Mouse (Mus musculus): Measurements from ENCODE around the gene Bcl11b. TPM values are rescaled to one million over a fixed set of nuclear protein-coding genes. Genes with fewer than 3 reads are reported as not detected.

Bcl11b gene
- total and polyA plus RNA-seq, 3 experiments = not detected

DNA sequence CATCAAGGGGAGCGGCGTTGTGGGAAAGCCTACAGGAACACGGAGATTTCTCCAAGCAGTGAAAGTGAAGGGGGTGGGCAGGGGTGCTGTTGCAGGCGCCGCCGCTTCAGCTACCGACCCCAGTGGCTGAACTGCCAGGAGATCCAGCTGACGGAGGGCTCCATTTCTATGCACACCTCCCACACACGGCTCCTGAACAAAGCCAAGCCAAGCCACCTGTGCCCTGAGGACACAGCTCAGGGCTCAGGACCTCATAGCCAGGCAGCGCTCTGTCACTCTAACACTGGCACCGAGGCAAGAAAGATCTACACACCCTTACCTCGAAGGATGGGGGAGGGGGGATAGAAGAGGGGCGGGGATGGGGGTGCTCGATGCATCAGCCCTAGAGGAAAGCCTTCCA, 25.3 kb downstream of the Bcl11b start:
- H3K4me1 ChIP-seq (ENCODE audit: control insufficient read depth in 1 of 2, insufficient read depth in 2 of 2) = no peaks in the 10 kb centered on the region
- no peak for DNase-seq (ENCODE audit: extremely low read depth)
- no peak overlapping the region for H3K27ac ChIP-seq (ENCODE audit: insufficient read depth, low read depth)
- H3K27me3 ChIP-seq (replicated peaks) = no peaks in the 10 kb centered on the region
- H3K9me3 ChIP-seq (replicated peaks; ENCODE audit: low read length) = peaks cover 91% of the 10 kb centered on the region
- no peak overlapping the region for H3K9ac ChIP-seq (ENCODE audit: insufficient read depth, low read depth)
- no peaks in the 10 kb centered on the region for H3K79me2 ChIP-seq (replicated peaks; ENCODE audit: control insufficient read depth, extremely low read depth, insufficient read depth, poor library complexity, severe bottlenecking)
- TF ChIP-seq UBTF (IDR thresholded peaks at IDR 0.05; ENCODE audit: low read depth, low read length) (no peak), EP300 (IDR thresholded peaks at IDR 0.05; ENCODE audit: low read length) (no peak), CHD2 (IDR thresholded peaks at IDR 0.05; ENCODE audit: low read length) (no peak), BHLHE40 (IDR thresholded peaks at IDR 0.05; ENCODE audit: low read depth, low read length) (no peak), NRF1 (IDR thresholded peaks at IDR 0.05; ENCODE audit: low read depth, low read length) (no peak), JUN (IDR thresholded peaks at IDR 0.05; ENCODE audit: insufficient read depth, low read depth, low read length) (no peak), MXI1 (IDR thresholded peaks at IDR 0.05; ENCODE audit: low read depth, low read length) (no peak), ELF1 (IDR thresholded peaks at IDR 0.05; ENCODE audit: low read depth, low read length) (no peak), PAX5 (IDR thresholded peaks at IDR 0.05; ENCODE audit: low read length) (no peak), MEF2A (IDR thresholded peaks at IDR 0.05; ENCODE audit: borderline replicate concordance, low read depth, low read length) (no peak), MAX (IDR thresholded peaks at IDR 0.05; ENCODE audit: low read length) (no peak), SMC3 (IDR thresholded peaks at IDR 0.05; ENCODE audit: low read depth, low read length) (no peak), KAT2A (IDR thresholded peaks at IDR 0.05; ENCODE audit: insufficient replicate concordance, low read length) (no peak), JUND (conservative IDR thresholded peaks at IDR 0.05; ENCODE audit: low read depth, low read length) (no peak), RCOR1 (conservative IDR thresholded peaks at IDR 0.05; ENCODE audit: low read depth, low read length) (no peak), ZKSCAN1 (IDR thresholded peaks at IDR 0.05; ENCODE audit: borderline replicate concordance, low read depth, low read length) (no peak), USF2 (conservative IDR thresholded peaks at IDR 0.05; ENCODE audit: low read depth, low read length) (no peak), MAFK (IDR thresholded peaks at IDR 0.05; ENCODE audit: insufficient replicate concordance, low read length) (no peak)
- H3K4me2 ChIP-seq (ENCODE audit: insufficient read depth, low read depth, poor library complexity, severe bottlenecking) = no peak overlapping the region
- H3K4me3 ChIP-seq (replicated peaks in 1 of 3; ENCODE audit: low read depth in 2 of 3, low read length in 2 of 3, poor library complexity in 1 of 3) = no peak overlapping the region
- in situ Hi-C loops (cut with MboI; ENCODE audit: low pct_ligation_motif_present, low pct_unique_long_range_greater_than_20kb, low sequenced_read_pairs) = no loop called here
- no peaks in the 10 kb centered on the region for H3K36me3 ChIP-seq (replicated peaks in 1 of 2; ENCODE audit: control insufficient read depth in 1 of 2, insufficient read depth in 1 of 2, low read length in 1 of 2)
- dilution Hi-C loops (cut with MboI; ENCODE audit: extremely low pct_ligation_motif_present, extremely low pct_unique_long_range_greater_than_20kb, low sequenced_read_pairs) = no loop called here

DNA sequence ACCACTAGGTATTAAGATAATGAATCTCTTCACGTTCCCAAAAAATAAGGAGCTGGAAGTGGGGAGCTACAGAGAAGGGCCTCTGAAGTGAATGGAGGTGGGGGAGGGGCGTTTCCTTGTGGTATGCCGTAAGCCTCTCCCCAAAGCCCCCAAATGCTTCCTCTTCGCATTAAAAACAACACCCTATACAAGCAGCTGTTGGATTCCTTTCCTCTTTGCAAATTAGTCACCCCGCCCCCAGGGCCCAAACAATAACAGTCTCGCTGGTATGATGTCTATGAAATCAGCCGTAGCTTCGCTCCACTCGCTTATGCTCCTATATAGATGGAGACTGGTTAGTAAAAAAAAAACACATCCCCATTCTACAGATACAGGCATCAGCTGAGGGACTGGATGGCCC, 25.9 kb downstream of the Bcl11b start:
- Histone ChIP-seq H3K27me3 (replicated peaks) (no peaks in the 10 kb centered on the region), H3K9ac (ENCODE audit: insufficient read depth, low read depth) (no peak overlapping the region), H3K9me3 (replicated peaks; ENCODE audit: low read length) (peaks cover 92% of the 10 kb centered on the region), H3K4me2 (ENCODE audit: insufficient read depth, low read depth, poor library complexity, severe bottlenecking) (no peak overlapping the region), H3K36me3 (replicated peaks in 1 of 2; ENCODE audit: control insufficient read depth in 1 of 2, insufficient read depth in 1 of 2, low read length in 1 of 2) (no peaks in the 10 kb centered on the region), H3K27ac (ENCODE audit: insufficient read depth, low read depth) (no peak overlapping the region), H3K4me1 (ENCODE audit: control insufficient read depth in 1 of 2, insufficient read depth in 2 of 2) (no peaks in the 10 kb centered on the region), H3K79me2 (replicated peaks; ENCODE audit: control insufficient read depth, extremely low read depth, insufficient read depth, poor library complexity, severe bottlenecking) (no peaks in the 10 kb centered on the region), H3K4me3 (replicated peaks in 1 of 3; ENCODE audit: low read depth in 2 of 3, low read length in 2 of 3, poor library complexity in 1 of 3) (no peak overlapping the region)
- TF ChIP-seq ZC3H11A (IDR thresholded peaks at IDR 0.05; ENCODE audit: low read depth, low read length) = no peak
- TF ChIP-seq KAT2A (IDR thresholded peaks at IDR 0.05; ENCODE audit: insufficient replicate concordance, low read length) = no peak
- no peak for TF ChIP-seq TCF12 (IDR thresholded peaks at IDR 0.05; ENCODE audit: low read depth, low read length)
- dilution Hi-C loops (cut with MboI; ENCODE audit: extremely low pct_ligation_motif_present, extremely low pct_unique_long_range_greater_than_20kb, low sequenced_read_pairs) = no loop called here
- in situ Hi-C loops (cut with MboI; ENCODE audit: low pct_ligation_motif_present, low pct_unique_long_range_greater_than_20kb, low sequenced_read_pairs) = no loop called here
- DNase-seq (ENCODE audit: extremely low read depth) = no peak
